Mouse (Mus musculus) forebrain, embryonic 13.5 days (tissue): ENCODE measurements at regions not wholly inside any gene's neighbourhood (a gene's known extent, or its start where the extent isn't known, plus 50 kb on each side); places are given as distances from the start of the nearest gene placed in this dataset.

Source experiments
- ATAC-seq: fragments of 200-750 bp; cut with Nextera tagmentation; 2 replicates; pipeline ENCODE4 v1.8.0; 2017
- H3K27ac ChIP-seq: fragments of 300-500 bp; sonication (generic); 2 replicates; pipeline ENCODE4 v1.5.1; 2015; ENCODE audit warnings: inconsistent platforms, mild to moderate bottlenecking, moderate library complexity
- H3K27me3 ChIP-seq: fragments of 300-500 bp; sonication (generic); 2 replicates; pipeline ENCODE4 v1.6.1; 2015; ENCODE audit warnings: mild to moderate bottlenecking, inconsistent platforms
- H3K36me3 ChIP-seq: fragments of 300-500 bp; sonication (generic); 2 replicates; pipeline ENCODE4 v1.6.1; 2015; ENCODE audit warnings: mild to moderate bottlenecking, inconsistent platforms; ENCODE audit not compliant: poor library complexity, severe bottlenecking
- H3K4me1 ChIP-seq: fragments of 300-500 bp; sonication (generic); 2 replicates; pipeline ENCODE4 v1.6.1; 2015; ENCODE audit warnings: inconsistent platforms
- H3K4me2 ChIP-seq: fragments of 300-500 bp; sonication (generic); 2 replicates; pipeline ENCODE4 v1.6.1; 2015; ENCODE audit warnings: inconsistent platforms, mild to moderate bottlenecking, moderate library complexity
- H3K4me3 ChIP-seq: fragments of 300-500 bp; sonication (generic); 2 replicates; pipeline ENCODE4 v1.5.1; 2015; ENCODE audit warnings: mild to moderate bottlenecking, inconsistent platforms
- H3K9ac ChIP-seq: fragments of 300-500 bp; sonication (generic); 2 replicates; pipeline ENCODE4 v1.6.1; 2015; ENCODE audit warnings: mild to moderate bottlenecking, inconsistent platforms
- H3K9me3 ChIP-seq: fragments of 300-500 bp; sonication (generic); replicated peaks from 2 replicates; pipeline ENCODE4 v1.6.1; 2016; ENCODE audit warnings: inconsistent platforms
- WGBS: fragments of 180-500 bp; shearing (Covaris S2); methylation state at CpG from one replicate; pipeline ENCODE4 v1.1.7; 2015; 5-methylcytosine and 5-hydroxymethylcytosine counted together

- no peaks in the 10 kb centered on the region for H3K36me3 ChIP-seq
- H3K4me1 ChIP-seq, result peaks cover 36% of the 10 kb centered on the region
- peak; percentile 91 for ATAC-seq
- H3K4me3 ChIP-seq, result no peak overlapping the region
- peak overlapping the region; percentile 90 for H3K27ac ChIP-seq
- WGBS, result under 1% methylated on average over 14 of the region's 14 CpGs
- H3K27me3 ChIP-seq, result peaks cover 39% of the 10 kb centered on the region
- no peaks in the 10 kb centered on the region for H3K9me3 ChIP-seq
- H3K9ac ChIP-seq, result peak overlapping the region; percentile 41
- peak overlapping the region; percentile 46 for H3K4me2 ChIP-seq
Measured at GRCm38 (mm10) chr5:111836668-111837234, 103.0 kb downstream of the Gm26897 start.

- H3K27me3 ChIP-seq, result peaks cover 25% of the 10 kb centered on the region; the same call in 1 of the 2 replicates
- peak overlapping the region; percentile 96 for H3K27ac ChIP-seq
- peaks cover 42% of the 10 kb centered on the region for H3K4me1 ChIP-seq
- no peaks in the 10 kb centered on the region for H3K9me3 ChIP-seq
- peak overlapping the region; percentile 36 for H3K4me2 ChIP-seq
- no peak overlapping the region for H3K4me3 ChIP-seq
- WGBS, result 43% methylated on average over 17 of the region's 17 CpGs
- ATAC-seq, result no peak
- no peaks in the 10 kb centered on the region for H3K36me3 ChIP-seq
- H3K9ac ChIP-seq, result no peak overlapping the region
Measured at GRCm38 (mm10) chr5:111842461-111842860, 108.7 kb downstream of the Gm26897 start.

GRCm38 (mm10) chr5:111843622-111844239 lies 110.0 kb downstream of the Gm26897 start:
- no peak overlapping the region for H3K4me3 ChIP-seq
- H3K36me3 ChIP-seq, result no peaks in the 10 kb centered on the region
- peak; percentile 91 for ATAC-seq
- peaks cover 3% of the 10 kb centered on the region; the same call in 1 of the 2 replicates for H3K9me3 ChIP-seq
- peak overlapping the region; percentile 51 for H3K4me2 ChIP-seq
- peak overlapping the region; percentile 96 for H3K27ac ChIP-seq
- peaks cover 17% of the 10 kb centered on the region; the same call in 1 of the 2 replicates for H3K27me3 ChIP-seq
- WGBS, result 14% methylated on average over 17 of the region's 17 CpGs
- H3K4me1 ChIP-seq, result peaks cover 36% of the 10 kb centered on the region
- H3K9ac ChIP-seq, result peak overlapping the region; percentile 10

- ATAC-seq, result peak; percentile 50
- peak overlapping the region; percentile 10 for H3K9ac ChIP-seq
Measured at GRCm38 (mm10) chr5:111844528-111844927, 110.8 kb downstream of the Gm26897 start.

GRCm38 (mm10) chr5:111848917-111849316 lies 115.2 kb downstream of the Gm26897 start:
- no peak overlapping the region for H3K9ac ChIP-seq
- H3K27me3 ChIP-seq, result no peaks in the 10 kb centered on the region
- H3K36me3 ChIP-seq, result no peaks in the 10 kb centered on the region
- no peak overlapping the region for H3K4me3 ChIP-seq
- H3K4me2 ChIP-seq, result no peak overlapping the region
- ATAC-seq, result no peak
- peaks cover 3% of the 10 kb centered on the region; the same call in 1 of the 2 replicates for H3K9me3 ChIP-seq
- H3K4me1 ChIP-seq, result peaks cover 39% of the 10 kb centered on the region
- 92% methylated on average over 8 of the region's 10 CpGs for WGBS
- H3K27ac ChIP-seq, result no peak overlapping the region

More at GRCm38 (mm10) chr5:111844528-111844927, 110.8 kb downstream of the Gm26897 start:
- Histone ChIP-seq H3K36me3 (no peaks in the 10 kb centered on the region), H3K4me1 (peaks cover 36% of the 10 kb centered on the region), H3K9me3 (peaks cover 3% of the 10 kb centered on the region; the same call in 1 of the 2 replicates), H3K4me2 (peak overlapping the region; percentile 51), H3K27ac (peak overlapping the region; percentile 96), H3K4me3 (0 out of 2 replicates have a peak overlapping the region, but pooled peaks have one; percentile 6), H3K27me3 (peaks cover 10% of the 10 kb centered on the region; the same call in 1 of the 2 replicates)
- WGBS, result 19% methylated on average over 3 of the region's 3 CpGs

- 43% methylated on average over 6 of the region's 6 CpGs for WGBS
- no peaks in the 10 kb centered on the region; the same call in 1 of the 2 replicates for H3K27me3 ChIP-seq
- no peaks in the 10 kb centered on the region for H3K36me3 ChIP-seq
- no peak for ATAC-seq
- no peak overlapping the region for H3K4me3 ChIP-seq
- H3K9me3 ChIP-seq, result peaks cover 3% of the 10 kb centered on the region; the same call in 1 of the 2 replicates
- peak overlapping the region; percentile 37; the same call in 1 of the 2 replicates for H3K9ac ChIP-seq
- peaks cover 38% of the 10 kb centered on the region for H3K4me1 ChIP-seq
- H3K27ac ChIP-seq, result peak overlapping the region; percentile 20; the same call in 1 of the 2 replicates
- H3K4me2 ChIP-seq, result no peak overlapping the region
Measured at GRCm38 (mm10) chr5:111852682-111853081, 119.0 kb downstream of the Gm26897 start.

- no peaks in the 10 kb centered on the region; the same call in 1 of the 2 replicates for H3K27me3 ChIP-seq
- no peaks in the 10 kb centered on the region for H3K9me3 ChIP-seq
- no peak overlapping the region for H3K9ac ChIP-seq
- no peaks in the 10 kb centered on the region for H3K36me3 ChIP-seq
- H3K4me1 ChIP-seq, result peaks cover 43% of the 10 kb centered on the region
- no peak for ATAC-seq
- no peak overlapping the region for H3K27ac ChIP-seq
- H3K4me3 ChIP-seq, result no peak overlapping the region
- WGBS, result 83% methylated on average over 2 of the region's 2 CpGs
- H3K4me2 ChIP-seq, result no peak overlapping the region
Measured at GRCm38 (mm10) chr5:111855366-111855765, 121.6 kb downstream of the Gm26897 start.

- H3K4me1 ChIP-seq, result peaks cover 38% of the 10 kb centered on the region
- no peak overlapping the region for H3K4me3 ChIP-seq
- ATAC-seq, result peak; percentile 53
- 0 out of 2 replicates have a peak overlapping the region, but pooled peaks have one; percentile 9 for H3K9ac ChIP-seq
- peak overlapping the region; percentile 53; the same call in 1 of the 2 replicates for H3K27ac ChIP-seq
- H3K36me3 ChIP-seq, result no peaks in the 10 kb centered on the region
- H3K9me3 ChIP-seq, result no peaks in the 10 kb centered on the region
- H3K27me3 ChIP-seq, result no peaks in the 10 kb centered on the region; the same call in 1 of the 2 replicates
- H3K4me2 ChIP-seq, result no peak overlapping the region; the same call in 1 of the 2 replicates
- 16% methylated on average over 7 of the region's 7 CpGs for WGBS
Measured at GRCm38 (mm10) chr5:111857200-111857599, 123.5 kb downstream of the Gm26897 start.

GRCm38 (mm10) chr5:111860436-111860835 lies 126.7 kb downstream of the Gm26897 start:
- Histone ChIP-seq H3K4me1 (peaks cover 37% of the 10 kb centered on the region), H3K9me3 (no peaks in the 10 kb centered on the region), H3K4me3 (no peak overlapping the region), H3K36me3 (no peaks in the 10 kb centered on the region), H3K27me3 (no peaks in the 10 kb centered on the region), H3K27ac (no peak overlapping the region), H3K4me2 (no peak overlapping the region), H3K9ac (no peak overlapping the region)
- no peak for ATAC-seq
- WGBS, result 87% methylated on average over 1 of the region's 1 CpGs

GRCm38 (mm10) chr5:111862331-111862730 lies 128.6 kb downstream of the Gm26897 start:
- Histone ChIP-seq H3K36me3 (no peaks in the 10 kb centered on the region), H3K4me2 (no peak overlapping the region), H3K9ac (no peak overlapping the region), H3K9me3 (no peaks in the 10 kb centered on the region; the same call in 1 of the 2 replicates), H3K27me3 (no peaks in the 10 kb centered on the region; the same call in 1 of the 2 replicates), H3K4me3 (no peak overlapping the region), H3K27ac (no peak overlapping the region), H3K4me1 (peaks cover 25% of the 10 kb centered on the region)
- no peak for ATAC-seq
- 91% methylated on average over 4 of the region's 4 CpGs for WGBS

GRCm38 (mm10) chr5:111863922-111864321 lies 130.2 kb downstream of the Gm26897 start:
- Histone ChIP-seq H3K27me3 (no peaks in the 10 kb centered on the region; the same call in 1 of the 2 replicates), H3K9ac (no peak overlapping the region), H3K27ac (peak overlapping the region; percentile 37), H3K4me2 (no peak overlapping the region), H3K4me3 (no peak overlapping the region), H3K9me3 (no peaks in the 10 kb centered on the region; the same call in 1 of the 2 replicates), H3K36me3 (no peaks in the 10 kb centered on the region), H3K4me1 (peaks cover 14% of the 10 kb centered on the region)
- no peak for ATAC-seq
- 72% methylated on average over 6 of the region's 7 CpGs for WGBS

- Histone ChIP-seq H3K9ac (no peak overlapping the region), H3K27ac (peak overlapping the region; percentile 40), H3K9me3 (no peaks in the 10 kb centered on the region; the same call in 1 of the 2 replicates), H3K4me1 (peaks cover 18% of the 10 kb centered on the region), H3K36me3 (no peaks in the 10 kb centered on the region), H3K4me3 (no peak overlapping the region), H3K4me2 (no peak overlapping the region), H3K27me3 (no peaks in the 10 kb centered on the region; the same call in 1 of the 2 replicates)
- ATAC-seq, result no peak
- WGBS, result 74% methylated on average over 13 of the region's 13 CpGs
Measured at GRCm38 (mm10) chr5:111864606-111865005, 130.9 kb downstream of the Gm26897 start.
